Comparison of ENCODE assay signal across 9 mouse cellular contexts in genomic region chr12:102705906-102706640, GRCm38 (mm10). TPM values are rescaled to one million over a fixed set of nuclear protein-coding genes. Genes with fewer than 3 reads are reported as not detected.
DNase-seq lines count a peak whose midpoint lies in the region; ATAC-seq lines count a peak whose summit lies in the region.
"Had no signal": no experiment of that assay in that cellular context is flagged by ENCODE, and none has a peak within 500 bp of the region (broad histone marks: within the 10 kb centered on the region; RNA-seq: fewer than 3 reads in every experiment).

No protein-coding gene starts in this region.

- no peaks in the 10 kb centered on the region for H3K9me3 ChIP-seq in heart, embryonic 13.5 days
- no peaks in the 10 kb centered on the region for H3K9me3 ChIP-seq in hindbrain, embryonic 13.5 days
- H3K9me3 ChIP-seq in midbrain, embryonic 13.5 days = no peaks in the 10 kb centered on the region

- peak overlapping the region; percentile 96 for H3K4me2 ChIP-seq in heart, embryonic 13.5 days
- peak overlapping the region; percentile 87 for H3K4me2 ChIP-seq in hindbrain, embryonic 13.5 days
- H3K4me2 ChIP-seq in midbrain, embryonic 13.5 days (replicated peaks) = peak overlapping the region; percentile 89

- 65% methylated on average over 6 of the region's 6 CpGs for WGBS in heart, embryonic 13.5 days
- 79% methylated on average over 6 of the region's 6 CpGs for WGBS in hindbrain, embryonic 13.5 days
- WGBS in midbrain, embryonic 13.5 days = 76% methylated on average over 6 of the region's 6 CpGs

- peak overlapping the region; percentile 92; the same call in 1 of the 2 replicates for H3K9ac ChIP-seq in heart, embryonic 13.5 days
- H3K9ac ChIP-seq in hindbrain, embryonic 13.5 days = peak overlapping the region; percentile 83; the same call in 1 of the 2 replicates
- peak overlapping the region; percentile 81; the same call in 1 of the 2 replicates for H3K9ac ChIP-seq in midbrain, embryonic 13.5 days (replicated peaks)

- ATAC-seq in heart, embryonic 13.5 days (ENCODE audit: extremely low read depth, insufficient number of reproducible peaks, low FRiP score, low TSS enrichment) = no peak
- no peak for ATAC-seq in hindbrain, embryonic 13.5 days (ENCODE audit: low FRiP score)
- no peak for ATAC-seq in midbrain, embryonic 13.5 days
- ATAC-seq in monocyte, adult 5-6 weeks (replicated peaks; ENCODE audit: insufficient number of reproducible peaks, low FRiP score, low TSS enrichment, poor library complexity, severe bottlenecking) = no peak

- no peak for DNase-seq in heart, adult 8-10 months (ENCODE audit: low spot score)
- peak; percentile 35 for DNase-seq in adipocyte (ENCODE audit: low spot score)
- DNase-seq in urinary bladder, postnatal 4 days (ENCODE audit: low spot score in 2 of 2) = no peak
- DNase-seq in retina, embryonic 14.5 days (ENCODE audit: low spot score) = no peak

- no peaks in the 10 kb centered on the region for H3K36me3 ChIP-seq in heart, embryonic 13.5 days
- H3K36me3 ChIP-seq in hindbrain, embryonic 13.5 days = no peaks in the 10 kb centered on the region
- no peaks in the 10 kb centered on the region for H3K36me3 ChIP-seq in midbrain, embryonic 13.5 days

- peak overlapping the region; percentile 87 for H3K4me3 ChIP-seq in heart, embryonic 13.5 days
- peak overlapping the region; percentile 69 for H3K4me3 ChIP-seq in hindbrain, embryonic 13.5 days
- H3K4me3 ChIP-seq in midbrain, embryonic 13.5 days (replicated peaks) = peak overlapping the region; percentile 75

- H3K27ac ChIP-seq in heart, embryonic 13.5 days (replicated peaks) = peak overlapping the region; percentile 75; the same call in 1 of the 2 replicates
- H3K27ac ChIP-seq in hindbrain, embryonic 13.5 days = peak overlapping the region; percentile 92
- H3K27ac ChIP-seq in midbrain, embryonic 13.5 days = peak overlapping the region; percentile 89; the same call in 1 of the 2 replicates

- H3K27me3 ChIP-seq in heart, embryonic 13.5 days (replicated peaks) = peaks cover 23% of the 10 kb centered on the region; the same call in 1 of the 2 replicates
- H3K27me3 ChIP-seq in hindbrain, embryonic 13.5 days = peaks cover 9% of the 10 kb centered on the region; the same call in 1 of the 2 replicates
- 0 out of 2 replicates have a peak, but pooled peaks cover 6% of the 10 kb centered on the region for H3K27me3 ChIP-seq in midbrain, embryonic 13.5 days

- H3K4me1 ChIP-seq in heart, embryonic 13.5 days = peaks cover 40% of the 10 kb centered on the region
- peaks cover 37% of the 10 kb centered on the region for H3K4me1 ChIP-seq in hindbrain, embryonic 13.5 days (replicated peaks)
- peaks cover 38% of the 10 kb centered on the region for H3K4me1 ChIP-seq in midbrain, embryonic 13.5 days (replicated peaks)

RNA-seq across cellular contexts. Expression of gene Itpk1, which starts 1.3 kb away (rescaled TPM):
- 4.3 and 6.4 TPM in 2 replicates for polyA plus RNA-seq in heart, embryonic 13.5 days (2015; fragmentation: Nextera tagmentation; extraction: Ambion mirVana)
- total RNA-seq in heart, adult 8-10 months (2022) = 1 to 10 TPM; 6.9 to 8.0 (median 7.6) TPM
- polyA plus RNA-seq in hindbrain, embryonic 13.5 days (2015; fragmentation: Nextera tagmentation; extraction: Ambion mirVana) = 23.0 and 23.4 TPM in 2 replicates
- 19.7 and 20.7 TPM in 2 replicates for polyA plus RNA-seq in midbrain, embryonic 13.5 days (2015; fragmentation: Nextera tagmentation; extraction: Ambion mirVana)
- 21.2 to 31.3 TPM (median 22.5 TPM) in 3 replicates for total RNA-seq in monocyte, adult 5-6 weeks (2017)

RNA-seq across cellular contexts. Expression of gene Moap1, which starts 37.4 kb away (rescaled TPM):
- polyA plus RNA-seq in heart, embryonic 13.5 days (2015; fragmentation: Nextera tagmentation; extraction: Ambion mirVana) = 17.9 and 18.3 TPM in 2 replicates
- 1 to 10 TPM; 5.9 to 7.3 (median 6.6) TPM for total RNA-seq in heart, adult 8-10 months (2022)
- polyA plus RNA-seq in hindbrain, embryonic 13.5 days (2015; fragmentation: Nextera tagmentation; extraction: Ambion mirVana) = 51.7 and 54.3 TPM in 2 replicates
- polyA plus RNA-seq in midbrain, embryonic 13.5 days (2015; fragmentation: Nextera tagmentation; extraction: Ambion mirVana) = 52.3 and 54.8 TPM in 2 replicates
- total RNA-seq in monocyte, adult 5-6 weeks (2017) = 3.3 to 8.5 TPM (median 4.2 TPM) in 3 replicates

RNA-seq across cellular contexts. Expression of gene Tmem251, which starts 37.5 kb away (rescaled TPM):
- polyA plus RNA-seq in heart, embryonic 13.5 days (2015; fragmentation: Nextera tagmentation; extraction: Ambion mirVana) = 6.8 and 7.5 TPM in 2 replicates
- total RNA-seq in heart, adult 8-10 months (2022) = 1 to 10 TPM; 3.5 to 4.7 (median 4.4) TPM
- 11.5 and 12.2 TPM in 2 replicates for polyA plus RNA-seq in hindbrain, embryonic 13.5 days (2015; fragmentation: Nextera tagmentation; extraction: Ambion mirVana)
- 12.4 and 13.3 TPM in 2 replicates for polyA plus RNA-seq in midbrain, embryonic 13.5 days (2015; fragmentation: Nextera tagmentation; extraction: Ambion mirVana)
- total RNA-seq in monocyte, adult 5-6 weeks (2017) = 15.3 to 22.6 TPM (median 18.9 TPM) in 3 replicates

RNA-seq across cellular contexts. Expression of gene Gm28051, which starts 51.5 kb away (rescaled TPM):
- not detected in 2 replicates for polyA plus RNA-seq in heart, embryonic 13.5 days (2015; fragmentation: Nextera tagmentation; extraction: Ambion mirVana)
- not detected for total RNA-seq in heart, adult 8-10 months (2022)
- polyA plus RNA-seq in hindbrain, embryonic 13.5 days (2015; fragmentation: Nextera tagmentation; extraction: Ambion mirVana) = not detected in 2 replicates
- not detected in 2 replicates for polyA plus RNA-seq in midbrain, embryonic 13.5 days (2015; fragmentation: Nextera tagmentation; extraction: Ambion mirVana)
- not detected in 3 replicates for total RNA-seq in monocyte, adult 5-6 weeks (2017)
- polyA plus RNA-seq: cortical plate, adult 2 months had no signal

RNA-seq across cellular contexts. Expression of gene Gon7, which starts 51.5 kb away (rescaled TPM):
- 20.7 and 26.6 TPM in 2 replicates for polyA plus RNA-seq in heart, embryonic 13.5 days (2015; fragmentation: Nextera tagmentation; extraction: Ambion mirVana)
- 10 to 100 TPM in 3 of 4 experiments, 1 to 10 TPM in 1; 9.4 to 14.2 (median 10.9) TPM for total RNA-seq in heart, adult 8-10 months (2022)
- 53.2 and 55.3 TPM in 2 replicates for polyA plus RNA-seq in hindbrain, embryonic 13.5 days (2015; fragmentation: Nextera tagmentation; extraction: Ambion mirVana)
- polyA plus RNA-seq in midbrain, embryonic 13.5 days (2015; fragmentation: Nextera tagmentation; extraction: Ambion mirVana) = 55.0 and 57.9 TPM in 2 replicates
- 18.9 to 33.7 TPM (median 25.4 TPM) in 3 replicates for total RNA-seq in monocyte, adult 5-6 weeks (2017)
